Mouse (Mus musculus) testis, adult 2 months (tissue): Measurements from ENCODE around the gene Gm20696. TPM values are rescaled to one million over a fixed set of nuclear protein-coding genes. Genes with fewer than 3 reads are reported as not detected.

Source experiments
- H3K27ac ChIP-seq: fragments of 200-500 bp; 2 replicates; pipeline ENCODE4 v1.5.1; 2012; ENCODE audit warnings: low read depth, low read length; ENCODE audit not compliant: control insufficient read depth, insufficient read depth
- H3K27me3 ChIP-seq: fragments of 200-500 bp; 2 replicates; pipeline ENCODE4 v1.6.1; 2012; ENCODE audit warnings: mild to moderate bottlenecking, low read length, moderate library complexity; ENCODE audit not compliant: control insufficient read depth, insufficient read depth
- H3K36me3 ChIP-seq: fragments of 200-500 bp; 2 replicates; pipeline ENCODE4 v1.6.1; 2012; ENCODE audit warnings: mild to moderate bottlenecking, low read length; ENCODE audit not compliant: control insufficient read depth, insufficient read depth
- H3K4me1 ChIP-seq: fragments of 200-500 bp; 2 replicates; pipeline ENCODE4 v1.6.1; 2012; ENCODE audit warnings: low read length; ENCODE audit not compliant: control insufficient read depth, insufficient read depth
- H3K4me3 ChIP-seq: fragments of 200-500 bp; 2 replicates; pipeline ENCODE4 v1.5.1; 2012; ENCODE audit warnings: low read depth, mild to moderate bottlenecking, low read length, moderate library complexity, mixed read lengths; ENCODE audit not compliant: control insufficient read depth
- CTCF ChIP-seq: fragments of 200-500 bp; IDR thresholded peaks from 2 replicates; pipeline ENCODE4 v1.5.1; 2012; ENCODE audit warnings: low read depth, mild to moderate bottlenecking, inconsistent platforms, low read length, moderate library complexity; ENCODE audit not compliant: control insufficient read depth, insufficient read depth, insufficient replicate concordance
- POLR2A ChIP-seq: fragments of 200-500 bp; IDR thresholded peaks from 2 replicates; pipeline ENCODE4 v1.6.1; 2012; ENCODE audit warnings: low read depth, mild to moderate bottlenecking, inconsistent platforms, low read length, moderate library complexity; ENCODE audit not compliant: control insufficient read depth
- polyA plus RNA-seq: library from polyadenylated mRNA; depleted of rRNA; stranded (reverse); fragments of >200 nt; gene quantifications from 2 replicates; pipeline ENCODE4 v1.2.3, GENCODE M21; 2012

Gm20696 gene
- polyA plus RNA-seq, 1 experiment = 0.02 TPM

GRCm38 (mm10) chr6:99611866-99612265, 54.7 kb downstream of the Gm20696 start:
- TF ChIP-seq CTCF (no peak), POLR2A (no peak)
- Histone ChIP-seq H3K4me1 (peaks cover 3% of the 10 kb centered on the region), H3K36me3 (no peaks in the 10 kb centered on the region), H3K27me3 (no peaks in the 10 kb centered on the region), H3K4me3 (no peak overlapping the region), H3K27ac (no peak overlapping the region)

GRCm38 (mm10) chr6:99610454-99611427, 55.9 kb downstream of the Gm20696 start:
- TF ChIP-seq POLR2A (no peak), CTCF (no peak)
- Histone ChIP-seq H3K4me1 (peaks cover 3% of the 10 kb centered on the region), H3K4me3 (no peak overlapping the region), H3K27me3 (no peaks in the 10 kb centered on the region), H3K27ac (no peak overlapping the region), H3K36me3 (no peaks in the 10 kb centered on the region)

- Histone ChIP-seq H3K27ac (no peak overlapping the region), H3K36me3 (no peaks in the 10 kb centered on the region), H3K4me3 (no peak overlapping the region), H3K4me1 (peaks cover 3% of the 10 kb centered on the region), H3K27me3 (no peaks in the 10 kb centered on the region)
- no peak for TF ChIP-seq CTCF
- no peak for TF ChIP-seq POLR2A
Observed at GRCm38 (mm10) chr6:99606079-99606478, 60.5 kb downstream of the Gm20696 start.

GRCm38 (mm10) chr6:99604758-99605157, 61.8 kb downstream of the Gm20696 start:
- Histone ChIP-seq H3K4me3 (no peak overlapping the region), H3K27ac (no peak overlapping the region), H3K27me3 (no peaks in the 10 kb centered on the region), H3K36me3 (no peaks in the 10 kb centered on the region), H3K4me1 (no peaks in the 10 kb centered on the region)
- TF ChIP-seq POLR2A (no peak), CTCF (no peak)

GRCm38 (mm10) chr6:99602434-99602833, 64.2 kb downstream of the Gm20696 start:
- H3K4me3 ChIP-seq = no peak overlapping the region
- H3K4me1 ChIP-seq = no peaks in the 10 kb centered on the region
- no peak for TF ChIP-seq POLR2A
- no peak for TF ChIP-seq CTCF
- H3K27ac ChIP-seq = no peak overlapping the region
- no peaks in the 10 kb centered on the region for H3K36me3 ChIP-seq
- H3K27me3 ChIP-seq = no peaks in the 10 kb centered on the region

GRCm38 (mm10) chr6:99600886-99601285, 65.7 kb downstream of the Gm20696 start:
- Histone ChIP-seq H3K36me3 (no peaks in the 10 kb centered on the region), H3K4me1 (no peaks in the 10 kb centered on the region), H3K4me3 (no peak overlapping the region), H3K27me3 (no peaks in the 10 kb centered on the region), H3K27ac (no peak overlapping the region)
- no peak for TF ChIP-seq POLR2A
- TF ChIP-seq CTCF = no peak

- no peak overlapping the region for H3K4me3 ChIP-seq
- no peaks in the 10 kb centered on the region for H3K4me1 ChIP-seq
- H3K27ac ChIP-seq = no peak overlapping the region
- H3K36me3 ChIP-seq = no peaks in the 10 kb centered on the region
- H3K27me3 ChIP-seq = no peaks in the 10 kb centered on the region
- TF ChIP-seq POLR2A = no peak
- no peak for TF ChIP-seq CTCF
Observed at GRCm38 (mm10) chr6:99600168-99600793, 66.3 kb downstream of the Gm20696 start.
